Mouse (Mus musculus) liver, embryonic 16.5 days (tissue): ENCODE results near the gene Prkar1b. TPM values are rescaled to one million over a fixed set of nuclear protein-coding genes. Genes with fewer than 3 reads are reported as not detected.

Experiments
- ATAC-seq: fragments of 200-750 bp; cut with Nextera tagmentation; 2 replicates; pipeline ENCODE4 v1.8.0; 2017; ENCODE audit warnings: low read depth, mild to moderate bottlenecking, moderate number of reproducible peaks, moderate library complexity
- H3K27ac ChIP-seq: fragments of 300-500 bp; sonication (generic); 2 replicates; pipeline ENCODE4 v1.5.1; 2014; ENCODE audit warnings: mild to moderate bottlenecking, low read length
- H3K27me3 ChIP-seq: fragments of 300-500 bp; sonication (generic); 2 replicates; pipeline ENCODE4 v1.6.1; 2014; ENCODE audit warnings: low read depth, low read length, mixed read lengths; ENCODE audit not compliant: control insufficient read depth, insufficient read depth
- H3K36me3 ChIP-seq: fragments of 300-500 bp; sonication (generic); 2 replicates; pipeline ENCODE4 v1.6.1; 2014; ENCODE audit warnings: mild to moderate bottlenecking; ENCODE audit not compliant: control insufficient read depth, insufficient read depth
- H3K4me1 ChIP-seq: fragments of 300-500 bp; sonication (generic); 2 replicates; pipeline ENCODE4 v1.6.1; 2014; ENCODE audit warnings: low read depth, low read length, mixed read lengths; ENCODE audit not compliant: control insufficient read depth
- H3K4me2 ChIP-seq: fragments of 300-500 bp; sonication (generic); 2 replicates; pipeline ENCODE4 v1.6.1; 2014; ENCODE audit warnings: low read depth, low read length, mixed read lengths
- H3K4me3 ChIP-seq: fragments of 300-500 bp; sonication (generic); 2 replicates; pipeline ENCODE4 v1.5.1; 2014; ENCODE audit warnings: low read depth, mild to moderate bottlenecking, low read length
- H3K9ac ChIP-seq: fragments of 300-500 bp; sonication (generic); 2 replicates; pipeline ENCODE4 v1.6.1; 2014; ENCODE audit warnings: low read depth, low read length
- H3K9me3 ChIP-seq: fragments of 300-500 bp; sonication (generic); replicated peaks from 2 replicates; pipeline ENCODE4 v1.6.1; 2016; ENCODE audit warnings: low read length; ENCODE audit not compliant: control insufficient read depth
- WGBS: fragments of 180-500 bp; shearing (Covaris S2); extraction: QIAGEN DNeasy Blood & Tissue Kit; methylation state at CpG from one replicate; pipeline ENCODE4 v1.1.7; 2014; ENCODE audit not compliant: insufficient replicate concordance; 5-methylcytosine and 5-hydroxymethylcytosine counted together
- polyA plus RNA-seq: library from polyadenylated mRNA; unstranded; fragments of >200 nt; fragmentation: Nextera tagmentation; extraction: Ambion mirVana; gene quantifications from 2 replicates; pipeline ENCODE4 v1.2.1, GENCODE M21; 2015

Prkar1b gene
- polyA plus RNA-seq, 1 experiment from 2014 or later, result 0.80 TPM

- peak; percentile 49 for ATAC-seq
- Histone ChIP-seq H3K9me3 (no peaks in the 10 kb centered on the region), H3K9ac (no peak overlapping the region), H3K4me1 (no peaks in the 10 kb centered on the region; the same call in 1 of the 2 replicates), H3K4me2 (no peak overlapping the region), H3K27me3 (peaks cover 47% of the 10 kb centered on the region), H3K4me3 (no peak overlapping the region), H3K27ac (no peak overlapping the region), H3K36me3 (no peaks in the 10 kb centered on the region)
- 48% methylated on average over 7 of the region's 7 CpGs for WGBS
Measured at GRCm38 (mm10) chr5:138990659-138991380, 159.0 kb downstream of the Prkar1b start.

- H3K4me3 ChIP-seq, result no peak overlapping the region
- H3K27me3 ChIP-seq, result peaks cover 34% of the 10 kb centered on the region
- H3K4me1 ChIP-seq, result no peaks in the 10 kb centered on the region; the same call in 1 of the 2 replicates
- 60% methylated on average over 6 of the region's 6 CpGs for WGBS
- H3K9ac ChIP-seq, result no peak overlapping the region
- no peak for ATAC-seq
- no peaks in the 10 kb centered on the region for H3K9me3 ChIP-seq
- H3K27ac ChIP-seq, result no peak overlapping the region
- no peak overlapping the region for H3K4me2 ChIP-seq
- no peaks in the 10 kb centered on the region for H3K36me3 ChIP-seq
Measured at GRCm38 (mm10) chr5:138989567-138989966, 160.2 kb downstream of the Prkar1b start.

- no peak overlapping the region for H3K27ac ChIP-seq
- H3K27me3 ChIP-seq, result peaks cover 26% of the 10 kb centered on the region
- H3K9ac ChIP-seq, result no peak overlapping the region
- H3K4me2 ChIP-seq, result no peak overlapping the region
- H3K4me3 ChIP-seq, result no peak overlapping the region
- no peaks in the 10 kb centered on the region for H3K36me3 ChIP-seq
- 53% methylated on average over 9 of the region's 9 CpGs for WGBS
- no peaks in the 10 kb centered on the region for H3K9me3 ChIP-seq
- no peak for ATAC-seq
- H3K4me1 ChIP-seq, result no peaks in the 10 kb centered on the region; the same call in 1 of the 2 replicates
Measured at GRCm38 (mm10) chr5:138988764-138989163, 161.0 kb downstream of the Prkar1b start.

DNA sequence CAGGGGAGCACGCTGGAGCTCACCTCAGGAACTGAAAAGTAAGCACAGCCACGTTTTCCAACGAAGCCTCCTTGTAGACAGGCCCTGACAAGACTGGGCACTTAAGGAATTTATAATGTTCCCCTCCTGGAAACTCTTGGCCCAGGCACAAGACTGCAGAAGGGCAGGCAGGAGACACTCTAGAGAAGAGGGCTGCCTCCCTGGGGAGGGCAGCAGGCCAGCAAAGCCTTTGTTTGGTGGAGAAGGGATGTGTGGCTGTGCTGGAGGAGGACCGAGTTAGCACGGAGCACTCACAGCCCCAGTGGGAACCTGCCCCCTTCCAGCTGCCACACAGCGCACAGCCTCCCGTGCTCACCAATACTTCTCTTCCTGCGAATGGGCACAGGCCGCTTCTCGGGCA is 161.8 kb downstream of the Prkar1b start:
- Histone ChIP-seq H3K4me2 (no peak overlapping the region), H3K36me3 (no peaks in the 10 kb centered on the region), H3K9ac (no peak overlapping the region), H3K27me3 (peaks cover 19% of the 10 kb centered on the region), H3K27ac (no peak overlapping the region), H3K9me3 (no peaks in the 10 kb centered on the region), H3K4me3 (no peak overlapping the region), H3K4me1 (no peaks in the 10 kb centered on the region; the same call in 1 of the 2 replicates)
- ATAC-seq, result no peak
- WGBS, result 63% methylated on average over 10 of the region's 10 CpGs

DNA sequence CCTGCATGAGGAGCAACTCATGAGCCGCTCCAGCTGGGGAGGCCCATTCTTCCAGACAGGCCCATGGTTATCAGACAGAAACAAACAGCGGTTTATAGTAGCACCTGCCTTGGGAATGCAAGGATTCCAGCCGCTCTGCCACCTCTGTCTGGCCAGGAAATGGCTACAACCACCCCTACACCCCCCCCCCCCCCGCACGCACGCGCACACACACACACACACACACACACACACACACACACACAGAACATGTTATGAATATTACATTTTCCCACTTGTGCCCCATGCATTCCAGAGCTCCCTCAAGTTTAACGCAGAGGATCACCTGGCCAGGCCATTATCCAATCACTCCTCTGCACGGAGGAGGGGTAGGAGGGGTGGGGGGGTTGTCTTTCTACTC is 167.9 kb downstream of the Prkar1b start:
- no peaks in the 10 kb centered on the region for H3K9me3 ChIP-seq
- H3K4me2 ChIP-seq, result no peak overlapping the region
- H3K4me1 ChIP-seq, result no peaks in the 10 kb centered on the region; the same call in 1 of the 2 replicates
- H3K36me3 ChIP-seq, result no peaks in the 10 kb centered on the region
- no peaks in the 10 kb centered on the region for H3K27me3 ChIP-seq
- WGBS, result 78% methylated on average over 9 of the region's 9 CpGs
- H3K9ac ChIP-seq, result no peak overlapping the region
- no peak overlapping the region for H3K27ac ChIP-seq
- ATAC-seq, result no peak
- no peak overlapping the region for H3K4me3 ChIP-seq

- WGBS, result 57% methylated on average over 9 of the region's 9 CpGs
- H3K9me3 ChIP-seq, result no peaks in the 10 kb centered on the region
- no peak overlapping the region for H3K9ac ChIP-seq
- no peaks in the 10 kb centered on the region for H3K27me3 ChIP-seq
- no peak overlapping the region for H3K4me2 ChIP-seq
- peak; percentile 85 for ATAC-seq
- no peaks in the 10 kb centered on the region; the same call in 1 of the 2 replicates for H3K4me1 ChIP-seq
- no peak overlapping the region for H3K4me3 ChIP-seq
- H3K27ac ChIP-seq, result no peak overlapping the region
- no peaks in the 10 kb centered on the region for H3K36me3 ChIP-seq
Measured at GRCm38 (mm10) chr5:138980608-138981007, 169.2 kb downstream of the Prkar1b start.

- 56% methylated on average over 8 of the region's 8 CpGs for WGBS
Measured at GRCm38 (mm10) chr5:138979840-138980239, 170.0 kb downstream of the Prkar1b start.

DNA sequence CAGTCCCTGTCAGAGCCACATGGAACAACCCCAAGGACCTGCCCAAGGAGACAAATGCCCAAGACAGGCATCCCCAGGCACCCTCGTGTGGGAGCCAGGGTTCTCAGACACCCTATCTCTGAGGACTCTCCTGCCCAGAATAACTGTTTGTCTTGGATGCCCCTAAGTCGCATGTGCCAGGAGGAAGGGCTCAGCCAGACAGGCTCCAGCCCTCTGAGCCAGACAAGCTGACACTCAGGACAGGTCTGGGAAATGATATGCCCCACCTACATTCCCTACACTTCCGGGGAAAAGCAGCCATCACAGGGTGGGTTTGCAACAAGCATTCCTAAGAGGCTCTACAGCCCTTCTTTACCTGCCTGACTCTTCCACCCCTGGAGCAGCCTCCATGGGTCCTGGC is 172.0 kb downstream of the Prkar1b start:
- Histone ChIP-seq H3K27ac (no peak overlapping the region), H3K4me3 (no peak overlapping the region), H3K36me3 (no peaks in the 10 kb centered on the region), H3K27me3 (no peaks in the 10 kb centered on the region), H3K4me1 (no peaks in the 10 kb centered on the region; the same call in 1 of the 2 replicates), H3K4me2 (no peak overlapping the region), H3K9me3 (no peaks in the 10 kb centered on the region), H3K9ac (no peak overlapping the region)
- 54% methylated on average over 3 of the region's 3 CpGs for WGBS
- no peak for ATAC-seq

More at GRCm38 (mm10) chr5:138979840-138980239, 170.0 kb downstream of the Prkar1b start:
- no peak for ATAC-seq
- H3K4me3 ChIP-seq, result no peak overlapping the region
- H3K27ac ChIP-seq, result no peak overlapping the region
- H3K4me1 ChIP-seq, result no peaks in the 10 kb centered on the region; the same call in 1 of the 2 replicates
- no peaks in the 10 kb centered on the region for H3K36me3 ChIP-seq
- no peaks in the 10 kb centered on the region for H3K9me3 ChIP-seq
- H3K9ac ChIP-seq, result no peak overlapping the region
- H3K4me2 ChIP-seq, result no peak overlapping the region
- H3K27me3 ChIP-seq, result no peaks in the 10 kb centered on the region

- no peaks in the 10 kb centered on the region for H3K9me3 ChIP-seq
- H3K4me1 ChIP-seq, result no peaks in the 10 kb centered on the region; the same call in 1 of the 2 replicates
- no peak overlapping the region for H3K9ac ChIP-seq
- no peaks in the 10 kb centered on the region for H3K36me3 ChIP-seq
- 80% methylated on average over 8 of the region's 8 CpGs for WGBS
- H3K27me3 ChIP-seq, result no peaks in the 10 kb centered on the region
- no peak overlapping the region for H3K4me2 ChIP-seq
- no peak overlapping the region for H3K4me3 ChIP-seq
- ATAC-seq, result no peak
- H3K27ac ChIP-seq, result no peak overlapping the region
Measured at GRCm38 (mm10) chr5:138974911-138975485, 174.8 kb downstream of the Prkar1b start.
